Mouse (Mus musculus): ENCODE measurements at regions not wholly inside any gene's neighbourhood (a gene's known extent, or its start where the extent isn't known, plus 50 kb on each side); places are given as distances from the start of the nearest gene placed in this dataset.

GRCm38 (mm10) chr14:76702709-76703372, 146.2 kb upstream of the Serp2 start:
- TF ChIP-seq CTCF (IDR thresholded peaks at IDR 0.05; ENCODE audit: control insufficient read depth, insufficient read depth, insufficient read length) (no peak), MYOG (IDR thresholded peaks at IDR 0.05; ENCODE audit: control insufficient read depth, extremely low read depth, insufficient read length) (no peak), MAX (IDR thresholded peaks at IDR 0.05) (no peak), MYOD1 (IDR thresholded peaks at IDR 0.05; ENCODE audit: control insufficient read depth, insufficient read length, low read depth) (no peak)

Data from C2C12 (cell line).